Mouse (Mus musculus) lung, postnatal 0 days (tissue): ENCODE results near the gene Cldn18. TPM values are rescaled to one million over a fixed set of nuclear protein-coding genes. Genes with fewer than 3 reads are reported as not detected.

Experiments
- ATAC-seq: fragments of 200-750 bp; cut with Nextera tagmentation; 2 replicates; pipeline ENCODE4 v1.8.0; 2017; ENCODE audit warnings: moderate library complexity
- DNase-seq: peaks from one replicate; pipeline ENCODE4 v3.0.0-alpha.2; 2016; ENCODE audit warnings: low spot score
- H3K27ac ChIP-seq: fragments of 300-500 bp; sonication (generic); 2 replicates; pipeline ENCODE4 v1.5.1; 2014; ENCODE audit warnings: antibody characterized with exemption, mild to moderate bottlenecking, low read length, mixed read lengths
- H3K27me3 ChIP-seq: fragments of 300-500 bp; sonication (generic); replicated peaks from 2 replicates; pipeline ENCODE4 v1.6.1; 2014; ENCODE audit warnings: low read length, mixed read lengths; ENCODE audit not compliant: insufficient read depth
- H3K36me3 ChIP-seq: fragments of 300-500 bp; sonication (generic); 2 replicates; pipeline ENCODE4 v1.6.1; 2014; ENCODE audit warnings: low read length, mixed read lengths; ENCODE audit not compliant: insufficient read depth
- H3K4me1 ChIP-seq: fragments of 300-500 bp; sonication (generic); 2 replicates; pipeline ENCODE4 v1.6.1; 2014; ENCODE audit warnings: antibody characterized with exemption, low read depth, low read length, mixed read lengths; ENCODE audit not compliant: insufficient read depth
- H3K4me2 ChIP-seq: fragments of 300-500 bp; sonication (generic); replicated peaks from 2 replicates; pipeline ENCODE4 v1.6.1; 2014; ENCODE audit warnings: low read depth, mild to moderate bottlenecking, low read length, moderate library complexity, mixed read lengths
- H3K4me3 ChIP-seq: fragments of 300-500 bp; sonication (generic); 2 replicates; pipeline ENCODE4 v1.5.1; 2014; ENCODE audit warnings: low read depth, low read length
- H3K9ac ChIP-seq: fragments of 300-500 bp; sonication (generic); replicated peaks from 2 replicates; pipeline ENCODE4 v1.6.1; 2014; ENCODE audit warnings: low read depth, mild to moderate bottlenecking
- H3K9me3 ChIP-seq: fragments of 300-500 bp; sonication (generic); 2 replicates; pipeline ENCODE4 v1.6.1; 2016; ENCODE audit warnings: low read length, mixed read lengths
- CTCF ChIP-seq: IDR thresholded peaks from 2 replicates; pipeline ENCODE4 v1.5.1; 2016; ENCODE audit warnings: antibody characterized with exemption, mild to moderate bottlenecking
- EP300 ChIP-seq: IDR thresholded peaks from 2 replicates; pipeline ENCODE4 v1.6.1; 2016; ENCODE audit warnings: antibody characterized with exemption, mild to moderate bottlenecking, control low read depth
- WGBS: fragments of 180-500 bp; shearing (Covaris S2); extraction: QIAGEN DNeasy Blood & Tissue Kit; methylation state at CpG from one replicate; pipeline ENCODE4 v1.1.7; 2014; 5-methylcytosine and 5-hydroxymethylcytosine counted together
- polyA plus RNA-seq: library from polyadenylated mRNA; unstranded; fragments of >200 nt; fragmentation: Nextera tagmentation; extraction: Ambion mirVana; gene quantifications from 2 replicates; pipeline ENCODE4 v1.2.1, GENCODE M21; 2015

The Cldn18 gene
- polyA plus RNA-seq, result 963 and 1,066 TPM in 2 replicates

GRCm38 (mm10) chr9:99717134-99717533 lies at the start of gene Cldn18:
TSS of gene Cldn18 (minus strand) at chr9:99717267.
- no peak within 1 kb of the TSS for H3K4me2 ChIP-seq
- no peak within 1 kb of the TSS for H3K4me3 ChIP-seq
- TF ChIP-seq CTCF (no peak), EP300 (no peak)
- no peaks in the 10 kb centered on the region for H3K9me3 ChIP-seq
- peak within 1 kb of the TSS; percentile 64; the same call in 1 of the 2 replicates for H3K27ac ChIP-seq
- no peaks in the 10 kb centered on the region for H3K4me1 ChIP-seq
- H3K27me3 ChIP-seq, result no peaks in the 10 kb centered on the region
- no peak within 1 kb of the TSS for H3K9ac ChIP-seq
- DNase-seq (no peak), ATAC-seq (no peak)
- no peaks in the 10 kb centered on the region for H3K36me3 ChIP-seq
- 77% methylated on average over 14 of the region's 14 CpGs for WGBS

- peak; percentile 75 for TF ChIP-seq CTCF
- no peak for TF ChIP-seq EP300
Observed at GRCm38 (mm10) chr9:99763530-99763929, 46.5 kb upstream of the Cldn18 start.

GRCm38 (mm10) chr9:99750272-99750671 lies 33.2 kb upstream of the Cldn18 start:
- Histone ChIP-seq H3K9ac (no peak overlapping the region), H3K9me3 (no peaks in the 10 kb centered on the region), H3K27me3 (no peaks in the 10 kb centered on the region), H3K36me3 (no peaks in the 10 kb centered on the region), H3K4me2 (no peak overlapping the region), H3K4me3 (no peak overlapping the region), H3K4me1 (no peaks in the 10 kb centered on the region), H3K27ac (no peak overlapping the region)
- no peak for ATAC-seq
- TF ChIP-seq EP300, result no peak
- peak; percentile 76 for TF ChIP-seq CTCF
- 72% methylated on average over 4 of the region's 4 CpGs for WGBS
- peak; percentile 17 for DNase-seq

More at GRCm38 (mm10) chr9:99763530-99763929, 46.5 kb upstream of the Cldn18 start:
- Histone ChIP-seq H3K4me1 (no peaks in the 10 kb centered on the region), H3K9me3 (no peaks in the 10 kb centered on the region), H3K27me3 (no peaks in the 10 kb centered on the region), H3K4me2 (no peak overlapping the region), H3K9ac (no peak overlapping the region), H3K36me3 (no peaks in the 10 kb centered on the region), H3K4me3 (no peak overlapping the region), H3K27ac (no peak overlapping the region)
- 67% methylated on average over 6 of the region's 6 CpGs for WGBS
- DNase-seq (peak; percentile 59), ATAC-seq (no peak)

- H3K9me3 ChIP-seq, result no peaks in the 10 kb centered on the region
- no peaks in the 10 kb centered on the region for H3K4me1 ChIP-seq
- no peak overlapping the region for H3K4me3 ChIP-seq
- no peak for DNase-seq
- TF ChIP-seq CTCF (no peak), EP300 (no peak)
- ATAC-seq, result no peak
- no peaks in the 10 kb centered on the region for H3K27me3 ChIP-seq
- no peak overlapping the region for H3K9ac ChIP-seq
- no peak overlapping the region for H3K4me2 ChIP-seq
- H3K36me3 ChIP-seq, result no peaks in the 10 kb centered on the region
- no peak overlapping the region for H3K27ac ChIP-seq
- 87% methylated on average over 1 of the region's 1 CpGs for WGBS
Observed at GRCm38 (mm10) chr9:99748279-99748678, 31.2 kb upstream of the Cldn18 start.

GRCm38 (mm10) chr9:99747731-99748130 lies 30.7 kb upstream of the Cldn18 start:
- no peak for ATAC-seq
- WGBS, result 45% methylated on average over 4 of the region's 4 CpGs
- H3K9ac ChIP-seq, result no peak overlapping the region

GRCm38 (mm10) chr9:99744548-99744947 lies 27.5 kb upstream of the Cldn18 start:
- Histone ChIP-seq H3K4me1 (no peaks in the 10 kb centered on the region), H3K36me3 (no peaks in the 10 kb centered on the region), H3K27me3 (no peaks in the 10 kb centered on the region), H3K9me3 (no peaks in the 10 kb centered on the region), H3K4me3 (no peak overlapping the region), H3K27ac (no peak overlapping the region), H3K9ac (no peak overlapping the region), H3K4me2 (no peak overlapping the region)
- ATAC-seq (no peak), DNase-seq (no peak)
- WGBS, result 94% methylated on average over 5 of the region's 5 CpGs
- TF ChIP-seq CTCF, result no peak
- no peak for TF ChIP-seq EP300

More at GRCm38 (mm10) chr9:99747731-99748130, 30.7 kb upstream of the Cldn18 start:
- DNase-seq, result no peak
- Histone ChIP-seq H3K9me3 (no peaks in the 10 kb centered on the region), H3K36me3 (no peaks in the 10 kb centered on the region), H3K27ac (no peak overlapping the region), H3K27me3 (no peaks in the 10 kb centered on the region), H3K4me3 (no peak overlapping the region), H3K4me2 (no peak overlapping the region), H3K4me1 (no peaks in the 10 kb centered on the region)
- TF ChIP-seq CTCF (no peak), EP300 (no peak)
